Mouse (Mus musculus): ENCODE results near the gene Cacna1a. TPM values are rescaled to one million over a fixed set of nuclear protein-coding genes. Genes with fewer than 3 reads are reported as not detected.

The Cacna1a gene
- total RNA-seq, 1 experiment from 2014 or later: 13.2 TPM

DNA sequence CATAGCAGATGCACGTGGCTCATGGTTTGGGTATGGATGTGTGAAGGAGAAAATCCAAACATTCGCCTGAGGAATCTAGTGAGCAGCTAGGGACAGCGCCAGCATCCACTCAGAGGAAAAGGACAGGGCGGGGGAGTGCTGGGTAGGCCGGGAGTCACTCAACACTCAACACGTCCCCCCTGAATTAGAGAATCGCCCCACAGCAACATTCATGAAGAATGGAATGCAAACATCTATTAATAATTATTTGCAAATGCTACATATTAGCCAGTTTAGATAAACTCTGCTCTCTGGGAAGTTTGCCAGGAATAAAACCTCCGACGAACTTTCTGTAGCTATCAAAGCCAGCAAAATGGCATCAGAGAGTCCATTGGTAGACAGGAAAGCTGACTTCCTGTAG lies 533 bp downstream of the Cacna1a start:
- ATAC-seq (replicated peaks in 1 of 2; ENCODE audit: insufficient read depth in 1 of 2, low FRiP score in 2 of 2, low TSS enrichment in 1 of 2, low read depth in 1 of 2, poor library complexity in 2 of 2, severe bottlenecking in 2 of 2): no peak

DNA sequence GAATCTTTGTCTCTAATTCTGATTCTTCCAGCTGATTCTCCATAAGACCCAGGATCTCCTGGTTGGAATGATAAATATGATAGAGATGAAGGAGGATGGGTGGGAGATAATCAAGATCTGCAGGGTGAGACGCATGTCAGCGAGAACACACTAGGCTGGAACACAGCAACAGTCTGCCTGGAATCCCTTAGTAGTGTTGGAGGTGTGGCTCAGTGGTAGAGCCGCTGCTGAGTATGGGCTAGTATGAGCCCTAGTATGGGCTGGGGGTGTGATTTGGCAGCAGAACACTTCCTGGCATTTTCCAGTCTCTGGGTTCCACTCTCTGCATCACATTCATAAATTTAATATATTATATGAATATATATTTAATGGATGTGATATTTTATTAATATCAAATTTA lies 933 bp downstream of the Cacna1a start:
- ATAC-seq (replicated peaks in 1 of 2; ENCODE audit: insufficient read depth in 1 of 2, low FRiP score in 2 of 2, low TSS enrichment in 1 of 2, low read depth in 1 of 2, poor library complexity in 2 of 2, severe bottlenecking in 2 of 2): no peak

DNA sequence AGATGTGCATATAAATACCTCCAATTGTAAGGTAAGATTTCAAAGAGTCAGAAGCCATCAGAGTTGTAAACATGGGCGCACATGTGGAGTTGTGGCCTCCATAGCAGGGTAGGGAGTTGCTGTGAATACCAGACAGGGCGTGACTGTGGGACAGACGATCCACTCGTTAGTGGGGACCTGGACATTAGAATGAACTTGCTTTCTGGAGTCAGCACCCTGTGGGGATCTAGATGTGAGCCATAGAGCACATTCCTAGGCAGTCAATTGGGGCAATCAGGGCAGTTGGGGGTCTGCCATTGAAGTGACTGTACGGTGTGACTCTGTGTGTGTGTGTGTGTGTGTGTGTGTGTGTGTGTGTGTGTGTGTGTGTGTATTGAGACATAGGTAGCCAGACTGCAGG lies 3.4 kb downstream of the Cacna1a start:
- ATAC-seq (replicated peaks in 1 of 2; ENCODE audit: insufficient read depth in 1 of 2, low FRiP score in 2 of 2, low TSS enrichment in 1 of 2, low read depth in 1 of 2, poor library complexity in 2 of 2, severe bottlenecking in 2 of 2): no peak

DNA sequence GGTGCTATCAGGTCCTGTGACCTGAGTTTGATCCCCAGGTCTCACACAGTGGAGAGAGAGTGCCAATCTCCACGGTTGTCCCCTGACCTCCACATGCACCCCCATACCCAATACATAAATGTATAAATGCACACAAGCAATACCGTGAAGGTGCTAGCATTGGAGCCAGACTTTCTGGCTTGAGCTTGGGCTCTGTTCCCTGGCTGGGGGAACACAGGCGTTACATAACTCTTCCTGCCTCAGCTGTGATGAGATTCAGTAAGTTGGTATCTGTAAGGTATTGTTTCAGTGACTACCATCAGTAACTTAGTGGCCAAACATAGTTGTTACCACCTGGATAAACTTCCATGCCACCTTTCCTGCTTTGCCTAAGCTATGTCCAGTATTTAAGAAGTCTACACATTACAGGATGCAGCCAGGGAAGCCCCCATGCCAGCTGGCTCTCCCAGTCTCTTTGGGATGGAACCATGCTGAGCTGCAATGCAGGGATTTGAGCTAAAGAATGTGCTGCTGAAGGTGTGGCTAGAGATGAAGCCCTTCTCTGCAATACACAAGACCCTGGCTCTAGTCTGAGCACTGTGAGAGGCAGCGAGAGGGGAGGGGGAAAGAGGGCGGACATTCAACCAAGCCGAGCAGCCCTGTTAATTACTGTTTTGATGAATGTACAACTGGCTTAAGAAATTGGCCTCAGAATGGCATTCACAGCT lies 7.7 kb downstream of the Cacna1a start:
- no peak for ATAC-seq (replicated peaks in 1 of 2; ENCODE audit: insufficient read depth in 1 of 2, low FRiP score in 2 of 2, low TSS enrichment in 1 of 2, low read depth in 1 of 2, poor library complexity in 2 of 2, severe bottlenecking in 2 of 2)

DNA sequence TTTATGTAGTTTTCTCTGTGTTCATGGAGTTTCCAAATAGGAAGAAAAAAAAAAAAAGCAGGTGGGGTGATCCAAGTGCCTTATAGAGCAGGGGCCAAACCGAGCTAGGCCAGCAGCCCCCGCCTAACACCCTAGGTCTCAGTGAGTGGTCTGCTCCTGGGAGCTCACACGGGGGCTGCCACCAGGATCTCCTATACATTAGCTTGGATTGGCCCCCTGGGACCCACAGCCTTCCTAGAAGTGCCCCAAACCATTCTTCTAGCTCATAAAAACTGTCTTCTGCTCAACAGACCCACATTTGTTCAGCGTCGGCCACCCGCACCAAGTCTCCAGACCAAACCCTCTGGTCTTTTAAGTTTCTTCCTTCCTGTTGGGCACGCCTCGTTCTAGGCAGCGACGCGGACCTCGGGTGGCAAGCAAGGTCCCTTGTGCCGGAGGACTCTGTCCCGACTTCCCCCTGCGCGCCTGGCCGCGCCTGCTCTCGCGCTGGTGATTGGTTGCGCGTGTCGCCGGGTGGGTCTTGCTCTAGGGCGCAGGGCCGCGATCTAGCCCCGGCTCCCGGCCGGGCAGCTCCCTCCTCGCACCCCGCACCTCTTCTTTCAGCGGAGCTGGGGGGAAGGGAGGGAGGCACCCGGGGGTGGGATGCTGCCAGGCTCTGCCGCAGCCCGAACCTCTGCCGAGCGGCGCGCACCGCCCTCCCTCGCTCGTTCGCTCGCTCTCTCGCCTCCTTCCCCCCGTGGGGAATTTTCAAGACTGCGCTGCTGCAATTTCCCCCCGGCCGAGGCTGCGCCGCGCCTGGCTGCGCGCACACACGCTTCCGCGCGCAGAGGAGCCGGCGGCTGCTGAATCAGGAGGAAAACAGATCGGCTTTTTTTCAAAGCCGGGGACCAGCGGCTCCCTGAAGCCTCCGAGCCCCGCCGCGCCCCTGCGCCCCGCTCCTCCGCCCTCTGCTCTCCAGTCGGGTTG lies 25.9 kb downstream of the Cacna1a start:
- 0 out of 4 replicates have a peak, but pooled peaks of 1 of the 2 experiments have one; percentile 16 for ATAC-seq (replicated peaks in 1 of 2; ENCODE audit: insufficient read depth in 1 of 2, low FRiP score in 2 of 2, low TSS enrichment in 1 of 2, low read depth in 1 of 2, poor library complexity in 2 of 2, severe bottlenecking in 2 of 2)

DNA sequence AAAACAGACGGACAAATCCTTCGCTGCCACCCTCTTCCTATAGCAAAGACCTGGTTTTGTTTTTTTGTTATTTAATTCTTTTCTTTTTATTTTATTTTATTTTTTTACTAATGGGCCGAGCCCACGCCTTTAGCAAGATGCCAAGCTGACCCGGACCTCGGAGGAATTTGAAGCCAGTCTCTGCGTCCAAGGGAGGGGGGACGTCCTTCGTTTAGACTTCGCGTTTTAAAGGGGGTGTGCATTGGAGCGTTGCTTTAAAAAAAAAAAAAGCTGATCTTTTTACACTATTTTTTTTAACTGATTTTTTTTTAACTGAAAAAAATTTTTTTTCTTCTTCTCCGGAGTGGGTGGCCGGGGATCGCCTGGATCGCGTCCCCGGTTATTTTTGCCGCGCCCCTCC lies 26.7 kb downstream of the Cacna1a start:
- no peak for ATAC-seq (replicated peaks in 1 of 2; ENCODE audit: insufficient read depth in 1 of 2, low FRiP score in 2 of 2, low TSS enrichment in 1 of 2, low read depth in 1 of 2, poor library complexity in 2 of 2, severe bottlenecking in 2 of 2)

DNA sequence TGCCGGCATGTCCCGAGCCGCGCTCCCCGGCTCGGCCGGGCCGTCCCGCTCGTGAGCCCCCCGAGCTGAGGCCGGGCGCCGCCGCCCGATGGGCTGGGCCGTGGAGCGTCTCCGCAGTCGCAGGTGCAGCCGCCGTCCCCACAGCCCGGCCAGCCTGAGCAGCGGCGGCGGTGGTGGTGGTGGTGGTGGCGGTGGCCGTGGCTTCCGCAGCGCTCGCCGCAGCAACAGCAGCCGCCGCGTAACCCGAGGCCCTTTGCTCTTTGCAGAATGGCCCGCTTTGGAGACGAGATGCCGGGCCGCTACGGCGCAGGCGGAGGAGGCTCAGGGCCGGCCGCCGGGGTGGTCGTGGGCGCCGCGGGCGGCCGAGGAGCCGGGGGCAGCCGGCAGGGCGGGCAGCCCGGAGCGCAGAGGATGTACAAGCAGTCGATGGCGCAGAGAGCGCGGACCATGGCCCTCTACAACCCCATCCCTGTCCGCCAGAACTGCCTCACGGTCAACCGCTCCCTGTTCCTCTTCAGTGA lies 27.2 kb downstream of the Cacna1a start:
- no peak for ATAC-seq (replicated peaks in 1 of 2; ENCODE audit: insufficient read depth in 1 of 2, low FRiP score in 2 of 2, low TSS enrichment in 1 of 2, low read depth in 1 of 2, poor library complexity in 2 of 2, severe bottlenecking in 2 of 2)

DNA sequence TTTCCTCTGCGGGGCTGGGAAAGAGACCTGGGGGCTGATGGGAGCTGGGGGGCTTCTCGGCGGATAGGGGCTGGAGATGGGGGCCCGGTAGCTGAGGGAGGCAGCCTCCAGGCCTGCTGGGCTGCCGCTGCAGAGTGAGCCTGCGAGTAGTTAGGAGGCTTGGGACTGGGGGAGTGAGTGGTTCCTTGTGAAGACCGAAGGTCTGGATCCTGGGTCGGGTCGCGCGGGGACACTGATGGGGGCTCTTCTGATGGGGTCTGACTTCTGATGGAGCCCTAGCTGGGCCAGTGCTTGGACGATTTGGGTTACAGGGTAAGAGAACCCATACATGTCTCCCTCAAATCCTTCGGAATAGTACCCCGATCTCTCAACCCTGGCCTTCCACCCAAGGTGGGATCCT lies 27.8 kb downstream of the Cacna1a start:
- no peak for ATAC-seq (replicated peaks in 1 of 2; ENCODE audit: insufficient read depth in 1 of 2, low FRiP score in 2 of 2, low TSS enrichment in 1 of 2, low read depth in 1 of 2, poor library complexity in 2 of 2, severe bottlenecking in 2 of 2)

DNA sequence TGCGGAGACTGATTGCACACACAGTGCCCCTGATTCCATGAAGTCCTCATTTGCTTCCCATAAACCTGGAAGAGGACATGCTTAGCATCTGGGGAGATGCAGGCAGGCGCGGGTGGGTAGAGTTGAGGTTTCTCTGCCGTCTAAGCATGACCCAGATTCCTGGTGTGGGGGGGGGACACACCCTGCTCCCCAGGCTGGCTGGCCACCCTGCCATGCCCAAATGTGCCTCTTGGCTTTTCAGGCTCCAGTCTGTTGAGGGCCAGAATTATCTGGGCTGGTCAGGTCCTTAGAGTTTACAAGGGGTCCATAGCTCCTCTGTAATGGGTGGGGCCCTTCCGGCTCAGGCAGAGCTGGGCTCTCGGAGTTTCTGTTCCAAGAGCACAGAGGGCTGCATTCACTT lies 28.7 kb downstream of the Cacna1a start:
- no peak for ATAC-seq (replicated peaks in 1 of 2; ENCODE audit: insufficient read depth in 1 of 2, low FRiP score in 2 of 2, low TSS enrichment in 1 of 2, low read depth in 1 of 2, poor library complexity in 2 of 2, severe bottlenecking in 2 of 2)

DNA sequence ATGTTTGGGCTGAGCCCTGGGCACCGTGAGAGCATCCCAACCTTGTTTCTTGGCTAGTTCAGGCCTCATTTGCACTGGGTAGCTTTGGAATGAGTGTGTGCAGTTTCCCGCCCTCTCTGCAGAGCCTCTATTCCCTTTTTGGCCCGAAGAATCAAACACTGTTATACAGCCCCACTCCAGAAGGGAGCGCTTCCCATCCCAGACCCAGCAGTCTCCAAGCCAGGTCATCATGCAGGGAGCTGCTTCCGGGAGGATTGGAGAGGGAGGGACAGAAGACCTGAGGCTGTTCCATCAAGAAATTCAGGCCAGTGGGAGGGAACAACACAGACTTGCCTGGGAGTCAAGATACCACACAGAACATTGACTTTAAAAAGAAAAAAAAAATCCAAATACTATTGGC lies 29.6 kb downstream of the Cacna1a start:
- no peak for ATAC-seq (replicated peaks in 1 of 2; ENCODE audit: insufficient read depth in 1 of 2, low FRiP score in 2 of 2, low TSS enrichment in 1 of 2, low read depth in 1 of 2, poor library complexity in 2 of 2, severe bottlenecking in 2 of 2)

DNA sequence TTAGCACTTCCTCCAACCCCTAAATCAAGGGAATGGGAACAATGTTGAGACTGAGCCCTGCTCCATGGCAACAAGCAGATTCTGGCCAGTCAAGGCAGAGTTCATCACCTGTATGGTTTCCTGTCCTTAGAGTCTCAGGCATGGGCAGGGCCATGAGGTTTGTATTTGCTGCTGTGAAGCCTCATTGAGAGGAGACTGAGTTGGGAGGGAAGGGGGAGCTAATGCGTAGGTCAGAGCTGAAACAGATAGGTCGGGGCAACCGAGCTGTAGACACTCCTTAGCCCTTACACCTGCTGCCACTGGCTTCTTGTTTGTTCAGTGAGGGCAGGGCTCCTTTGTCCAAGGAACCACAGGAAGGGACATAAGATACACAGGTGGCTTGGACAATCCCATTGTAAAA lies 36.2 kb downstream of the Cacna1a start:
- no peak for ATAC-seq (replicated peaks in 1 of 2; ENCODE audit: insufficient read depth in 1 of 2, low FRiP score in 2 of 2, low TSS enrichment in 1 of 2, low read depth in 1 of 2, poor library complexity in 2 of 2, severe bottlenecking in 2 of 2)

DNA sequence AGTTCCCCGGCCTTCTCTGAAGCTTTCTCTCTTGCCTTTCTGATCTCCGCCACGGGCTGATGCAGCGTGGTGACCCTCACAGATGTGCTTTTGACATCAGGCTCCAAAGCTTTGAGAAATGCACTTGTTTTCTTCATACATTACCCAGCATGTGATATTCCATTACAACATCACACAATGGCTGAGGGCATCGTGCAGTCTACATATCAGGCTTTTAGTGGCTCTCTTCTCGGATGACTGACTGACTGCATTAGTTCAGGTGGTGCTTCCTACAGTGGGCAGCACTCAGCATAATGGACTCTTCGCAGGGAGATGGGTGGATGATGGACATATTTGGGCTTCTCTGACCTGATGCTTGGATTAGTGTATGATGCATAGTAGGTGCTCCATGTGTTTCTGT lies 37.8 kb downstream of the Cacna1a start:
- ATAC-seq (replicated peaks in 1 of 2; ENCODE audit: insufficient read depth in 1 of 2, low FRiP score in 2 of 2, low TSS enrichment in 1 of 2, low read depth in 1 of 2, poor library complexity in 2 of 2, severe bottlenecking in 2 of 2): no peak

DNA sequence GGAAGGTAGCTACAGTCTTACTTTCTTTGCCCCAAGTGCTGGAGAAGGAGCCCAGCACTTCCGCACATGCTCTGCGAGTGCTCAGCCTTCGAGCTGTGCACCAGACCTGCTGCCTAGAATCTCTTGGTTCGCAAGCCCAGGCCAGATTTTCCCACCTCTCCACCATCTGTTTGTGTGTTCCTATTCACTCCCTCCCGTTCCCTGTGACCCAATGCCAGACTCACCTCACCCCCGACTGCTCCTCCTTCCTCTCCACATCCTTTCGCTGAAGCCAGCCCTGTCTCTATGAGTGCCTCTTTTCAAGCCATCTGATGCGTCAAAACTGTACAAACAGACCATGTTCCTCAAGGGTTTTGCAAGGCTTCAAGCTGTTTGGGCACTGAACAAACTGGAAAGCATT lies 38.3 kb downstream of the Cacna1a start:
- no peak for ATAC-seq (replicated peaks in 1 of 2; ENCODE audit: insufficient read depth in 1 of 2, low FRiP score in 2 of 2, low TSS enrichment in 1 of 2, low read depth in 1 of 2, poor library complexity in 2 of 2, severe bottlenecking in 2 of 2)

DNA sequence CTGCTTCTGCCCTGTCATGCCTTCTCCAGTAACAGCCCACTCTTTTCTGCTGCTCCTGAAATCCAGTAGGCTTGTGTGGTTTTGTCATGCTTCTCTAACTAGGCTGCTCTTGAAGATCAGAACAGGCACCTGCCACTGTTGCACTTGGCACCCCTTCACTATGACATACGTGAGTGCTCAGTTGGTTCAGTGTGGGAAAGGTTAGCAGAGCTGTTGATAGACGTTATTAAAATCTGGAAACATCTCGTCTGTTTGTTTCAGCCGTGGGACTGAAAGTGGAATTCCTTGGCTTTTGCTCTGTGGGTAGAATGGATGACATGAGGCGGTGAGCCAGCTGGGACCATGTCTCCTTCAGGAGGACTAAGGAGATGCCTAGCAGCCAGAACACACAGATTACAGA lies 39.8 kb downstream of the Cacna1a start:
- no peak for ATAC-seq (replicated peaks in 1 of 2; ENCODE audit: insufficient read depth in 1 of 2, low FRiP score in 2 of 2, low TSS enrichment in 1 of 2, low read depth in 1 of 2, poor library complexity in 2 of 2, severe bottlenecking in 2 of 2)

DNA sequence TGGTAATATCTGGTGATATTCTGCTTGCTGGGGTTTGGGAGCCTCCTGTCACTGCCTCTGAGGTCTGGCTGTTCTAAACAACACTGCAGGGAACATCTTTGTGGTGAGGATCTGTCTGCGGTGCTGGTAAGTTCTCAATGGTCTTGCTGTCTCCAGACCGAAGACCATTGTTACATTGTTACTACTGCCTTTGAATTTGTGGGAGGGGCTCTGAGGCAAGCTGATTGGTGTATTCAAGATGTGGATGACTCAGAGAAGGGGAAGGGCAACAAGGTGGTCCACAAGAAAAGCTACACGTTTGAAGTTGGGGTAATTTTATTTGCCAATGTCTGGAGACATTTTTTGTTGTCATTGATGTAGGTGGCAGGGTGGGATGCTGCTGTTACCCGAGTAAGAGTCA lies 40.8 kb downstream of the Cacna1a start:
- ATAC-seq (replicated peaks in 1 of 2; ENCODE audit: insufficient read depth in 1 of 2, low FRiP score in 2 of 2, low TSS enrichment in 1 of 2, low read depth in 1 of 2, poor library complexity in 2 of 2, severe bottlenecking in 2 of 2): no peak

DNA sequence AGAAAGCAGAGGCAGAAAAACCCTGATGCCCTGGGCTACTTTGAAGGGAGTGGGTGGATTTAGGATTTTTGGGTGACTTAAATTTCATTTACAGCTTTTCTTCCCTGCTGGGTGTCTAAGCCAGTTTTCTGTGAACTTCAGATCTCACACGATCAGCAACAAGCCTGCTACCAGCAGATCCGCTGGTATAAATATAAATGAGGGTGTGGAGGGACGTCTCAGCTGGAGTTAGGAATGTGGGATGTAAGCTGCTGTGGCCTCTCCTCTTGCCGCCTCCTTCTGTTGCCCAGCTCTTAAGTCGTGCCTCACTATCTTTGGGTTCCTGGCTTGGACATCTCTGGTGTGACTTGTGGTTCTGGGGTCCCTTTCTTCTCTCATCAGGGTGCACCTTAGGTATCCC lies 41.3 kb downstream of the Cacna1a start:
- ATAC-seq (replicated peaks in 1 of 2; ENCODE audit: insufficient read depth in 1 of 2, low FRiP score in 2 of 2, low TSS enrichment in 1 of 2, low read depth in 1 of 2, poor library complexity in 2 of 2, severe bottlenecking in 2 of 2): no peak

DNA sequence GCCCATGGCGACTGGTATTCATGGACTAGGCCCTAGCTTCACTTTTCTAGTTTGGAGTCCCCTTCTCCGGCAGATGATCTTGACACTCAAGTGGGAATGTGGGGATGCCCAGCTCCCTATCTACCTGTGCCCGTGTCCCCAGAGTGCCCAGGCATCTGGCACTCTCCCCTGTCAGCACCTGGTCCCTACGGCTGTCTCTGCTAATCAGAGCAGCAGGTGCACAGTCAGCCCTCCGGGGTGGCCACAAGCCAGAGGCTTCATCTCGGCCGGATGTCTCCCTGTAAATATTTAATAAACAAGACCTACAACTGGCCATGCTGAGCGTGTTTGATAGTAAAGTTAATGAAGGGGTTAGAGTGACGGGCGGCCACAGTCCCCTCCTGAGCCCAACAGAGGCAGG lies 47.1 kb downstream of the Cacna1a start:
- no peak for ATAC-seq (replicated peaks in 1 of 2; ENCODE audit: insufficient read depth in 1 of 2, low FRiP score in 2 of 2, low TSS enrichment in 1 of 2, low read depth in 1 of 2, poor library complexity in 2 of 2, severe bottlenecking in 2 of 2)

DNA sequence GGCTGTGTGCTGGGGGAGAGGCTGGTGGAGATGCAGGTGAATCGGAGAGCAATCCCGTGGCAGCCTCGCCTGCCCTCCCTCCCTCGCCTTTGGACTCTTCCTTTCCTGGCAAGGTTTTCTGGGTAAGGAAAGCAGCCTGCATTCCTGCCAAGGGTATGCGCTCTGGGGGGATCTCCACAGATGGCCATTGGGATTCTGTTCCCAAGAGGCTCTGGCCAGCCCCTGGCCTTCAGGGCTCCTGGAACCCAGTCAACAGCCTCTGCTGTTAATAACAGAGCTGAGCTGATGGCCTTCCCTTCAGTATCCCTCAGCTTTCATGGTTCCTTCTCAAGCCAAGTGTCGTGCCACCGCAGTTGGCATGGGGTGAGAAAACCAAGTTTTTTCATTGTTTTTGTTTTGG lies 51.6 kb downstream of the Cacna1a start:
- ATAC-seq (replicated peaks in 1 of 2; ENCODE audit: insufficient read depth in 1 of 2, low FRiP score in 2 of 2, low TSS enrichment in 1 of 2, low read depth in 1 of 2, poor library complexity in 2 of 2, severe bottlenecking in 2 of 2): no peak
